Mouse (Mus musculus) liver, postnatal 0 days (tissue): ENCODE results near the gene Arsg. TPM values are rescaled to one million over a fixed set of nuclear protein-coding genes. Genes with fewer than 3 reads are reported as not detected.
A peak's percentile ranks its signal among the peaks of the same experiment; 100 is the strongest.

ENCODE experiments used
- ATAC-seq: fragments of 200-750 bp; cut with Nextera tagmentation; 2 replicates; pipeline ENCODE4 v1.8.0; 2017; ENCODE audit warnings: mild to moderate bottlenecking, moderate library complexity
- DNase-seq: peaks from one replicate; pipeline ENCODE4 v3.0.0-alpha.2; 2016
- H3K27ac ChIP-seq: fragments of 300-500 bp; sonication (generic); 2 replicates; pipeline ENCODE4 v1.5.1; 2014; ENCODE audit warnings: antibody characterized with exemption, moderate library complexity, mild to moderate bottlenecking, low read depth
- H3K27me3 ChIP-seq: fragments of 300-500 bp; sonication (generic); 2 replicates; pipeline ENCODE4 v1.6.1; 2014; ENCODE audit warnings: low read length, control low read depth, mixed read lengths; ENCODE audit not compliant: insufficient read depth
- H3K36me3 ChIP-seq: fragments of 300-500 bp; sonication (generic); replicated peaks from 2 replicates; pipeline ENCODE4 v1.6.1; 2014; ENCODE audit warnings: mild to moderate bottlenecking, control low read depth, low read length, moderate library complexity, mixed read lengths; ENCODE audit not compliant: insufficient read depth
- H3K4me1 ChIP-seq: fragments of 300-500 bp; sonication (generic); 2 replicates; pipeline ENCODE4 v1.6.1; 2014; ENCODE audit warnings: antibody characterized with exemption, mild to moderate bottlenecking, control low read depth; ENCODE audit not compliant: insufficient read depth
- H3K4me2 ChIP-seq: fragments of 300-500 bp; sonication (generic); 2 replicates; pipeline ENCODE4 v1.6.1; 2014; ENCODE audit warnings: low read depth, mild to moderate bottlenecking, low read length, moderate library complexity, mixed read lengths
- H3K4me3 ChIP-seq: fragments of 300-500 bp; sonication (generic); 2 replicates; pipeline ENCODE4 v1.5.1; 2014; ENCODE audit warnings: low read depth, low read length
- H3K9ac ChIP-seq: fragments of 300-500 bp; sonication (generic); replicated peaks from 2 replicates; pipeline ENCODE4 v1.6.1; 2014; ENCODE audit warnings: mild to moderate bottlenecking, moderate library complexity
- H3K9me3 ChIP-seq: fragments of 300-500 bp; sonication (generic); 2 replicates; pipeline ENCODE4 v1.6.1; 2016; ENCODE audit warnings: mild to moderate bottlenecking, control low read depth, low read length, mixed read lengths
- CTCF ChIP-seq: sonication (generic); IDR thresholded peaks from 2 replicates; pipeline ENCODE4 v1.5.1; 2016; ENCODE audit warnings: antibody characterized with exemption, low read depth
- EP300 ChIP-seq: IDR thresholded peaks from 2 replicates; pipeline ENCODE4 v1.6.1; 2016; ENCODE audit warnings: antibody characterized with exemption, low read depth, mild to moderate bottlenecking
- WGBS: fragments of 180-500 bp; shearing (Covaris S2); extraction: QIAGEN DNeasy Blood & Tissue Kit; methylation state at CpG from one replicate; pipeline ENCODE4 v1.1.7; 2014; ENCODE audit not compliant: insufficient replicate concordance; 5-methylcytosine and 5-hydroxymethylcytosine counted together
- polyA plus RNA-seq: library from polyadenylated mRNA; unstranded; fragments of >200 nt; fragmentation: Nextera tagmentation; extraction: Ambion mirVana; gene quantifications from 2 replicates; pipeline ENCODE4 v1.2.1, GENCODE M21; 2015

The Arsg gene
- polyA plus RNA-seq, 1 experiment from 2014 or later: 13.1 TPM

GRCm38 (mm10) chr11:109560793-109561257 is 87.7 kb downstream of the Arsg start:
- no peak overlapping the region for H3K4me3 ChIP-seq
- H3K9me3 ChIP-seq: no peaks in the 10 kb centered on the region
- no peaks in the 10 kb centered on the region for H3K27me3 ChIP-seq
- peaks cover 39% of the 10 kb centered on the region for H3K4me1 ChIP-seq
- ATAC-seq (peak; percentile 26), DNase-seq (peak; percentile 71)
- 12% methylated on average over 9 of the region's 9 CpGs for WGBS
- H3K36me3 ChIP-seq: no peaks in the 10 kb centered on the region
- TF ChIP-seq CTCF (peak; percentile 86), EP300 (peak; percentile 72)
- H3K4me2 ChIP-seq: 0 out of 2 replicates have a peak overlapping the region, but pooled peaks have one; percentile 18
- no peak overlapping the region for H3K9ac ChIP-seq
- peak overlapping the region; percentile 61 for H3K27ac ChIP-seq

GRCm38 (mm10) chr11:109561445-109561844 is 88.3 kb downstream of the Arsg start:
- H3K4me2 ChIP-seq: no peak overlapping the region
- no peaks in the 10 kb centered on the region for H3K36me3 ChIP-seq
- peaks cover 34% of the 10 kb centered on the region for H3K4me1 ChIP-seq
- no peaks in the 10 kb centered on the region for H3K27me3 ChIP-seq
- no peak for TF ChIP-seq EP300
- TF ChIP-seq CTCF: no peak
- DNase-seq (no peak), ATAC-seq (no peak)
- 74% methylated on average over 3 of the region's 3 CpGs for WGBS
- peak overlapping the region; percentile 61 for H3K27ac ChIP-seq
- H3K4me3 ChIP-seq: no peak overlapping the region
- no peaks in the 10 kb centered on the region for H3K9me3 ChIP-seq
- no peak overlapping the region for H3K9ac ChIP-seq

GRCm38 (mm10) chr11:109563708-109564107 is 90.5 kb downstream of the Arsg start:
- no peak for ATAC-seq
- Histone ChIP-seq H3K4me2 (no peak overlapping the region), H3K9ac (no peak overlapping the region), H3K36me3 (no peaks in the 10 kb centered on the region), H3K4me1 (peaks cover 17% of the 10 kb centered on the region), H3K9me3 (no peaks in the 10 kb centered on the region), H3K4me3 (no peak overlapping the region), H3K27ac (no peak overlapping the region), H3K27me3 (no peaks in the 10 kb centered on the region)
- DNase-seq: no peak
- 80% methylated on average over 4 of the region's 4 CpGs for WGBS
- TF ChIP-seq CTCF (no peak), EP300 (no peak)

- Histone ChIP-seq H3K4me2 (no peak overlapping the region), H3K9ac (no peak overlapping the region), H3K27ac (no peak overlapping the region), H3K4me1 (peaks cover 14% of the 10 kb centered on the region), H3K36me3 (no peaks in the 10 kb centered on the region), H3K27me3 (no peaks in the 10 kb centered on the region), H3K4me3 (no peak overlapping the region), H3K9me3 (no peaks in the 10 kb centered on the region)
- 74% methylated on average over 15 of the region's 15 CpGs for WGBS
- ATAC-seq (peak; percentile 62), DNase-seq (no peak)
- TF ChIP-seq CTCF (no peak), EP300 (peak; percentile 89)
Observed at GRCm38 (mm10) chr11:109564466-109565214, 91.5 kb downstream of the Arsg start.

- Histone ChIP-seq H3K4me2 (no peak overlapping the region), H3K4me1 (no peaks in the 10 kb centered on the region), H3K27ac (no peak overlapping the region), H3K36me3 (peaks cover 12% of the 10 kb centered on the region; the same call in 1 of the 2 replicates), H3K4me3 (no peak overlapping the region), H3K9ac (no peak overlapping the region), H3K27me3 (no peaks in the 10 kb centered on the region), H3K9me3 (no peaks in the 10 kb centered on the region)
- no peak for ATAC-seq
- no peak for TF ChIP-seq CTCF
- no peak for TF ChIP-seq EP300
- WGBS: 73% methylated on average over 12 of the region's 12 CpGs
- DNase-seq: no peak
Observed at GRCm38 (mm10) chr11:109569007-109569618, 95.9 kb downstream of the Arsg start.

- Histone ChIP-seq H3K27me3 (no peaks in the 10 kb centered on the region), H3K4me2 (no peak overlapping the region), H3K9me3 (no peaks in the 10 kb centered on the region), H3K9ac (no peak overlapping the region), H3K4me1 (no peaks in the 10 kb centered on the region), H3K27ac (no peak overlapping the region), H3K36me3 (peaks cover 14% of the 10 kb centered on the region), H3K4me3 (no peak overlapping the region)
- ATAC-seq (no peak), DNase-seq (no peak)
- WGBS: 57% methylated on average over 7 of the region's 7 CpGs
- no peak for TF ChIP-seq CTCF
- TF ChIP-seq EP300: no peak
Observed at GRCm38 (mm10) chr11:109569809-109570208, 96.6 kb downstream of the Arsg start.
